Mouse (Mus musculus) thymus, postnatal 36 days (tissue): ENCODE data around the gene Gm13178.

Source experiments
- DNase-seq, 2 experiments: peaks; one replicate each; pipeline ENCODE4 v3.0.0; 2022; ENCODE audit warnings: mixed read lengths in 2 of 2

The Gm13178 gene

GRCm38 (mm10) chr4:144721304-144721703, at the start of gene Gm13178:
TSS of gene Gm13178 (minus strand) at chr4:144721404.
- no peak for DNase-seq

GRCm38 (mm10) chr4:144765722-144766121, 44.5 kb upstream of the Gm13178 start:
- no peak for DNase-seq

- no peak for DNase-seq
These were observed 27.9 kb upstream of the Gm13178 start for GRCm38 (mm10) chr4:144749139-144749538.

GRCm38 (mm10) chr4:144719691-144720090, 1.5 kb downstream of the Gm13178 start:
- DNase-seq = no peak

GRCm38 (mm10) chr4:144718288-144718687, 2.9 kb downstream of the Gm13178 start:
- no peak for DNase-seq

- no peak for DNase-seq
These were observed 34.9 kb downstream of the Gm13178 start, which contains the start of gene Gm436 for GRCm38 (mm10) chr4:144686268-144686667. TSS of gene Gm436 (minus strand) at chr4:144686368.
